Mouse (Mus musculus) gastrocnemius, postnatal 14 days (tissue): ENCODE results near the gene Olfr678. TPM values are rescaled to one million over a fixed set of nuclear protein-coding genes. Genes with fewer than 3 reads are reported as not detected.
"Not testable (repeated sequence)": the region's sequence is repeated elsewhere in the genome, so short reads cannot be mapped to it uniquely, and the experiment has no call there.

ENCODE experiments used
- DNase-seq: peaks from one replicate; pipeline ENCODE4 v3.0.0; 2021; ENCODE audit warnings: mixed read lengths
- intact Hi-C: fragments of 180-260 bp; cut with DNase I; formaldehyde crosslinking; loops from one replicate; pipeline ENCODE4 v1.15.1; 2025; ENCODE audit warnings: low total_unique reads
- long read RNA-seq, 2 experiments: library from polyadenylated mRNA; stranded (forward); transcript quantifications; one replicate each; pipeline ENCODE4 v2.0.0; 2021
- total RNA-seq, 2 experiments: library from RNA; stranded (reverse); gene quantifications; 2 replicates each; pipeline ENCODE4 v1.2.3; 2021

Gene Olfr678
- total RNA-seq: not detected
- long read RNA-seq, experiment 1: 0 reads
- long read RNA-seq, experiment 2: 0 reads

- DNase-seq: no peak
- intact Hi-C loops: no loop called here
Observed at GRCm38 (mm10) chr7:105064175-105064574, at the start of gene Olfr678. Olfr678 (plus strand) TSS chr7:105064475.

DNA sequence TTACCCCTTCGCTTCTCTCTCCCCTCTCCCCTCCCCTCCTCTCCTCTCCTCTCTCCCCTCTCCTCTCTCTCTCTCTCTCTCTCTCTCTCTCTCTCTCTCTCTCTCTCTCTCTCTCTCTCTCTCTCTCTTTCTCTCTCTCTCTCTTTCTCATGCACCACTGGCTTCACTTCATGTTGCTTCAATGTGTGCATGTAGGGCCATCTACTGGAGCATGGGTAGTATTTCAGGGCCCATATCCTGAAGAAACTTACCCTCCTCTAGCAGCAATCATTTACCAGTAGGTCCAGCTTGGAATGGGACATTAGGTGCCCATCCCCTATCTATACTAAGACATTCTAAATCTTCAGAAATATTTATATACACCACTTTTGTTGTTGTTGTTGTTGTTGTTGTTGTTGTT, 41.7 kb upstream of the Olfr678 start:
- intact Hi-C loops: no loop called here
- DNase-seq: no peak

DNA sequence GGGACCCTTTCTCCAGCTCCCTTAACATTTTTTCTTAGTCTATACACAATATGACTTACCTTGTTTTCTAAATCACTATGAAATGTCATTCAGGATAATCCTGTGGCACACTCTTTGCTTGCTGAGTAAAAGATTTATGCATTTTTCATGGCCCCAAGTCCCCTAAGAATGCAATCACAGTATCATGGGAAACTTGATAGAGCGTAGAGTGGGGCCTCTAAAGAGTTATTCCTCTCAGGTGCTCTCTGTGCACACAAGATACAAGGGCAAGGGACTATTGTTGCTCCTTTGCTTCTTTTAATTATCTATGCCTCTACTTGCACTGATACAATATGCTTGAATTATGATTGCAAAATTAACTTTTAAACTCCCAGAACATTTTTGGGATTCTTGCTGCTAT, 35.9 kb upstream of the Olfr678 start, which contains the start of gene Olfr675:
Gene Olfr675 (minus strand): TSS at position 101 of the 400 bp plus-strand sequence.
- no peak for DNase-seq
- intact Hi-C loops: no loop called here

DNA sequence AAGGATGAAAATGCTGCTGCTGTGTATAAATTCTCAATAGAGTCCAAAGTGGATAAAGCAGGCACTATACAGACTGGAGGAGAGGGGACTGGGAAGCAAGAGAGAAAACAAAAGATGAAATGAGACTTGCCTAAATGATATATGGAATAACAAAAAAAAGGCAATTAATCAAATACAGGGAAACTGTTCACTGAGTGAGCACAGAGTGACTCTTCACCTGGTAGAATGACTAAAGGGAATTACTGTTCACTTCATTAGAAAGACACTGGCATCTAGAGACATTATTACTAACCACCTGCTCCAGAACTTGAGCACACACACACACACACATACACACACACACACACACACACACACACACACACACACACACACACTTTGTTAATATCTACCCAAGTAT, 31.9 kb upstream of the Olfr678 start, which contains the start of gene Olfr676:
Gene Olfr676 (plus strand): TSS at position 301 of the 400 bp plus-strand sequence.
- no peak for DNase-seq
- intact Hi-C loops: no loop called here

DNA sequence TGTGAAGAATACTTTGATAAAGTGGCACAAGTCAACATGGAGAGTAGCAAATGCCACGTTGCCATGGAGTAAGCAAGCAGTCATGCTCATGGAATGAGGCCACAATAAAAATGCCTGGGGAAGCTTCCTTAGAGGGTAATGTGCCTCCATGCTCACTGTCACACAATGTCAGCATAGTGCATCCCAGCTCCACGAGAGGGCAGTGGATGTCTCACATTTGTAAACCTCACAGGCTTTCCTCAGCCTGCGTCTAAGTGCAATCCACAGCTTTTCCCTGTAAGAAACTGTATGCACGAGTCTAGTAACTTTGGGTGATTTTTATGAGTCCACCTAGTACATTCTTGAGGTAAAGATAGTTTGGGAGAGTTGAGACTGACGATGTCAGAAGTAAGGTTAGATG, 30.4 kb upstream of the Olfr678 start:
- intact Hi-C loops, DNase-seq: not testable (repeated sequence)

DNA sequence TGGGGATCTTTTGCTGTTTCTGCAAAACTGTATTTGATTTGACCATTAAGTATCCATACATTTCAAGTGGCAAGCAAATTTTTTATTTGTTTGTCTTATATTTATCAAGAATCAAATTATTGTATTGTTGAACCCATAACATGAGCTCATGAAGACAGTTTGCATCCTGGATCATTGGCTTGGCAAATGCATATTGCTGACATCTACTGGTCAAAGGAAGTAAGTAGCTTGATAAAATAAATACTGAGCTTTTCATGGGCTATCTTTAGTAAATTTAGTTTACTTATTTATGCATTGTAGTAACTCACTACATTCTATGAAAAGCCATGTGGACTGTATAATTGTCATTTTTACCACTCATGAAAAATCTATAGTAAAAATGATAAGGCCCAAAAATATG, 5.3 kb upstream of the Olfr678 start:
- no peak for DNase-seq

GRCm38 (mm10) chr7:105080905-105081304, 16.6 kb downstream of the Olfr678 start, which contains the start of gene Olfr679:
Olfr679 (plus strand) TSS chr7:105081205.
- DNase-seq: no peak
- intact Hi-C loops: no loop called here

More for the DNA sequence above, 5.3 kb upstream of the Olfr678 start:
- intact Hi-C loops: no loop called here

DNA sequence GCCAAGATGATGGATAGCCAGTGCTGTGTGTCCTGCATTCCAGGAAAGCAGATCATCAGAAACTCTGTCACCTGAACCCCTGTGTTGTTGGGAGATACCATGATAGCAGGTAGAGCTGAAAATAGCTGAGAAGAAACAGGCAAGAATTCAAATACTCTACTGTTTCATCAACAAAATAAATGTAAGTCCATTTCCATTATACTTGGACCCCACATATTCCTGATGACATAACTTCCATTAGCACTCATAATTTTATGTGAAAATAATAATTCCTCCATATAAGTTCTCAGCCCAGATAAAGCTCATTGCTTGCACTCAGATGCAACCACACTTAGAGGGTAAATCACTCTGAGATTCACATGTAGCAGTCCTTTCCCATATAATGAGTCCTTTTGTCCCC, 28.4 kb downstream of the Olfr678 start, which contains the start of gene Olfr680-ps1:
Gene Olfr680-ps1 (minus strand): TSS at position 101 of the 400 bp plus-strand sequence.
- intact Hi-C loops: not testable (repeated sequence)

DNA sequence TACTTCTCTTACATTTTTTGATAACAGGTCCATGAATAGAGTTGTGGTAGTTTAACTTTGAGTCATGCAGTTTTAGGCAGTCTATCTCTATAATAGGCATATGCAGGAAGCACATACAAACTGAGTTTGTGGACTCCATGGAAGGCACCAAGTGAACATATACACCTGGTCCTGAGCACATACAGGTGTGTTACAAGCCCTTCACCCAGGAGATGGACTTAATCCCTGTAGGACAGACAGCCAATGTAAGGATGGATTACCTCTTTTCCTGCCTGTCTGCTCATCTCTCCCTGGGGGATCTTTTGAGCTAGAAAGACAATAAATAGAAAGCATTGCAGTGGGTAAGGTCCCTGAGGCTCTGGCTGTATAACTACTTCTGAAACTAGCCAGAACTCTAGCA, 52.3 kb downstream of the Olfr678 start, which contains the start of gene Olfr681:
Gene Olfr681 (plus strand): TSS at position 301 of the 400 bp plus-strand sequence.
- DNase-seq: no peak
- intact Hi-C loops: no loop called here

More for the DNA sequence above, 28.4 kb downstream of the Olfr678 start, which contains the start of gene Olfr680-ps1:
- DNase-seq: not testable (repeated sequence)

Other genes starting within 250 kb of the Olfr678 start
- not detected for gene Usp17lb, start 221.9 kb upstream of the Olfr678 start, total RNA-seq
- not detected for gene Usp17la, start 207.5 kb upstream of the Olfr678 start, total RNA-seq
- not detected for gene Olfr665, start 186.4 kb upstream of the Olfr678 start, total RNA-seq
- not detected for gene Olfr666, start 168.5 kb upstream of the Olfr678 start, total RNA-seq
- gene Olfr667, start 143.0 kb upstream of the Olfr678 start, total RNA-seq: not detected
- gene Olfr668, start 136.4 kb upstream of the Olfr678 start, total RNA-seq: not detected
- gene Olfr669, start 130.2 kb upstream of the Olfr678 start, total RNA-seq: not detected
- gene Olfr670, start 101.9 kb upstream of the Olfr678 start, total RNA-seq: not detected
- gene Olfr671, start 85.3 kb upstream of the Olfr678 start, total RNA-seq: not detected
- gene Olfr672, start 62.4 kb upstream of the Olfr678 start, total RNA-seq: not detected
- gene Olfr675, start 36.0 kb upstream of the Olfr678 start, total RNA-seq: not detected
- not detected for gene Olfr676, start 31.8 kb upstream of the Olfr678 start, total RNA-seq
- not detected for gene Olfr677, start 13.1 kb upstream of the Olfr678 start, total RNA-seq
- gene Olfr679, start 16.7 kb downstream of the Olfr678 start, total RNA-seq: not detected
- gene Olfr680-ps1, start 28.3 kb downstream of the Olfr678 start, total RNA-seq: not detected
- not detected for gene Olfr681, start 52.4 kb downstream of the Olfr678 start, total RNA-seq
- not detected for gene Olfr683, start 82.5 kb downstream of the Olfr678 start, total RNA-seq
- gene Olfr684, start 99.2 kb downstream of the Olfr678 start, total RNA-seq: not detected
- not detected for gene Olfr685, start 121.5 kb downstream of the Olfr678 start, total RNA-seq
- gene Olfr686, start 143.0 kb downstream of the Olfr678 start, total RNA-seq: not detected
- not detected for gene Olfr688, start 223.6 kb downstream of the Olfr678 start, total RNA-seq
- not detected for gene Olfr689, start 246.7 kb downstream of the Olfr678 start, total RNA-seq